Mouse (Mus musculus) megakaryocyte, embryonic 14.5 days (primary cell): ENCODE measurements around the gene Tle3.

Experiments
- FLI1 ChIP-seq: IDR thresholded peaks from 2 replicates; pipeline ENCODE4 v1.6.1; 2012; ENCODE audit warnings: low read length, inconsistent platforms, mixed read lengths
- GATA1 ChIP-seq: IDR thresholded peaks from 3 replicates; pipeline ENCODE4 v1.6.1; 2012; ENCODE audit warnings: mixed read lengths, low read length, inconsistent platforms, borderline replicate concordance

DNA sequence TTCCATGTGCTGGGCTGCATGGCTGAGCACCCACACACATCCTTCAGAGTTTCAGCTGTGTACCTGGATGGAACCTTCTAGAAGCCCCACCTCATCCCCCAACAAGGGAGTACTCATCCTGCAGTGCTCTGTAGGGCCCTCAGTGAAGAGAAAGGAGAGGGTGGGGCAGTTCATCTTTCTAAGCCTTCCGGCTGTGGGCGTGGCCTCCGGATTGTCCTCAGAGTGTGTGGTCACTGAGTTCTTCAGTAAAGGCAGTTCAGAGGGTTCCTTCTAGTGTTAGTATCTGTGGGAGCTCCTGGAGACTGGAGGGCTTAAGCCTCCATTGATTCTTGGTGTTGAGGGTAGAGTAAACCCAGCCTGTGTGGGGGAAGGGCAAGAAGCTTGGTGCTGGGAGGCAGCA lies 22.9 kb downstream of the Tle3 start:
- TF ChIP-seq GATA1 (no peak), FLI1 (no peak)
